Mouse (Mus musculus) cerebellum, adult 9-10 months (tissue): ENCODE measurements around the gene Fgd2.
"Not testable (repeated sequence)": the region's sequence is repeated elsewhere in the genome, so short reads cannot be mapped to it uniquely, and the experiment has no call there.

Experiments used
- DNase-seq: peaks from one replicate; pipeline ENCODE4 v3.0.0; 2022

Gene Fgd2

DNA sequence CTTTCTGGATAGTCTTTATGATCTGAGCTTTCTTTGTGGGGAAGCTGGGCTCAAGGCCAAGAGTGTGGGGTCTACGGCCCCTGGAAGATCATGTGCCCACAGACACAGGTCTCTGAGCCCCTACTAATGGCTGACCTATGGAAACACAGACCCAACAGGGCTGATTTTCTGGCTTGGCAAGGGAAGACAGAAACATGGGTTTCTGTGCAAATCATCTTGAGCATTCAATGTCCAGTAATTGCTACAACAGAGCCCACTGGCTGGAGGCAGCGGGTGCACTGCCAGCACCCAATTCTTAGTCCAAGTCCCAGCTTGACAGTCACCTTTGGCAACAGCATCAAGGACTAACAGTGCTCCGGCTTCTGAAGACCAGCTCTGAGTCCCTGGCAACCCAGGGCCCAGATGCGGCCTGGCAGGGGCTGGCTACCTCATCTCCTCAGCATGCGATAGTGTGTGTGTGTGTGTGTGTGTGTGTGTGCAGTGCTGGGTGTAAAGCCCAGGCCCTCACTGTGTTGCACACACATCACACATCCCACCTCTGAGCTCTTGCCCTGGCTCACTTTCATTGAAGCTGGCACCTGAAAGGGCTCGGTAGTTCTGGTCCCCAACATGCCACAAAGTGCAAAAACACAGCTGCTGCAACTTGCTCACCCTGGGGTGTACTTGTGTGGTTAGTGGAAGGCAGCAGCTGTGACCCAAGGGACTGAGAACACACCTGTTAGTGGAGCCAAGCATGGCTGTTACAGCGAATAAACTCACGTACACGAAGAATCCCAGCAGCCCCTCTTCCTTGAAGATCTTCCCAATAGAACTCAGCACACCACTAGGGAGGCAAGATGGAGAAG, 22.5 kb upstream of the Fgd2 start:
- DNase-seq = no peak

- peak; percentile 41 for DNase-seq
Observed at GRCm38 (mm10) chr17:29339170-29339768, 21.4 kb upstream of the Fgd2 start.

DNA sequence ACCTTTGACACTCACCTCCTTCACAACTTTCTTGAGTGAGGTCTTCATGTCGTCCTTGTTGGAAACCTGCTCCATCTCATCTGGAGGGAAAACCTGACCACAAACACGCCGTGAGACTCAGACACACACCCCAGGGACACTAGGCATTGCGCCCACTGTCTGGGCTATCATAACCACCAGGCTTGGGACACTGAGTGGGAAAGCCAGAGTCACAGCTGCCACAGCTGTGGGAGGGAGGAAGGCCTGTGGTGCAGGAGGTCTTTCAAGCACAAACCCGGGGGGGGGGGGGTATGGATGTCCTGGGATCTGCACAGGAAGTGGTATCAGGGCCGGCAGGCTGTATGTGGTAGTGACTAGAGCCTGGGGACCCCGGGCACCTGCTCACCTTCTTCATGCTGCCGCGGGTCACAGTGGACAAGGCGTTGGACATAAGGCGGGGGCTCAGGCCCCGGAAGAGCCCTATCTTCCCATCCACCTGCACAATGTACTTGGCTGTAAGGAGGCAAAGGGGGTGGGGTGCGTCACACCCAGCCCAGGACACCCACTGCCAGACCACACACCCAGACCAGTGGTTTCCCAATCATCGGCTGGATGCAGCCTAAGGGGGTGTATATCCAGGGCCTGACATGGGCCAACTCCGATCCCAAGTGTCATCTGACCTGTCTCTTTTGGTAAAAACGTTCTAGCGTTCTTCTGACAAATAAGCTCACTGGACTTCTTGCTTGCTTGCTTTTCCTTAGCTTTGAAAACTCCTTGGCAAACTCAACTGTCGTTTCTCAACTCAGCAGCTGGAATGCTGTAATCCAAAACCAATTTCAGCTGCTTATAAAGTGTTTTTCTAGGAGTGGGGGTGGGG, 20.1 kb upstream of the Fgd2 start:
- peak; percentile 30 for DNase-seq

DNA sequence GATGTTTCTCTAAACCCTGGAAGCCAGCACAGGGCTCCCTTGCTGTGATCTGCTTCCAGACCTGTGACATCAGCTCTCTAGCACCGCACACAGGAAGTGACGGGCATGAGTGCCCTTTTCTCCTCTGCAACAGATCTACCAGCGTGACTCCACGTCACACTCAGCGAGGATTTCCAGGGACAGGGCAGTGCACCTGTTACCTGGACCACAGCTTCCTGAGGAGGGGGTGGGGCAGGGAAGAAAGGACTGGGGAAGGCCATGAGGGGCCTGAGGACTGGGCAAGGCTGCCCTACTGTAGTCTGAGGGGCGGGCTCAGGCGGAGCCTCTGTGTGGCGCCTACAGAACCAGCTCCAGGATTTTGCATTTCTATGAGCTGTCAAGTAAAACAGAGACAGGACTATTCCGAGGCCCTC, 19.1 kb upstream of the Fgd2 start:
- peak; percentile 46 for DNase-seq

DNA sequence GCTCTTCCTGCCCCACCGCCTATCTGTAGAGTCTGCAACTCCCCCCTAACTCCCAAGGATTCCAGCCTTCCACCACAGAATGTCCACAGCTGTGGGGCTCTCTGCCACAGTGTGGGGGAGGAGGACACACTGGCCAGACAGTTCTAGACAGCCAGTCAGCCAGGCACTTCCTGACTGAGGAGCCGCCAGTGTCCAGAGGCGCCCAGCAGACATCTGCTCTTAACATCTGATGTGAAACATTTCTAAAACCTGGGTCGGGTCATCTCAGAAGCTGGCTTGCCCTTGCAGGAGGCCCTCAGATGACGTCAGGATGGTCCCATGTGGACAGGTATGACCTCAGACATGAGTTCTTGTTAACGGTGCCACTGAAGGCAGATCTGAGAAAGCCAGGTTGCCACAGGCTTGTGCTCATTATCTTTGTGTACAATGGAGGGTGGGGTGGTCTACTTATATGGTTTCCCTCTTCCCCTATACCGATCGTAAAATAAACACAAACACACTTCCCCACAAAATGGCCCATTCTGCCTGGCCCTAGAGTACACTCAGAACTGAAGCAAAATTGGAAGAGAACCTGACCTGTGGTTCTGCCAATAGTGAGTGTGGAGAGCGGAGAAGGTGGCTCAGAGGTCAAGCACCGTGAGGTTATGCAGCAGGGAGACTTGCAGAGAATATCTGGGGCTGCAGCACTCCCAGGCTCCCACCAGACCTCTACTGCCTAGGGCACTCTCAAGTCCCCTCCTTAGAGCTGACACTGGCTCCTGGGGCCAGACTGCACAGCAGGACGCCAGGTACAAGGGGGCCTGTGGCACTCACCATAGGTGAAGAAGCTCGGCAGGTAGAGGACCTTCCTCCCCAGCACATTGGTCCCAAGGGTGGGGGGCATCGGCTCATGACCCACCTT, 18.5 kb upstream of the Fgd2 start:
- no peak for DNase-seq

DNA sequence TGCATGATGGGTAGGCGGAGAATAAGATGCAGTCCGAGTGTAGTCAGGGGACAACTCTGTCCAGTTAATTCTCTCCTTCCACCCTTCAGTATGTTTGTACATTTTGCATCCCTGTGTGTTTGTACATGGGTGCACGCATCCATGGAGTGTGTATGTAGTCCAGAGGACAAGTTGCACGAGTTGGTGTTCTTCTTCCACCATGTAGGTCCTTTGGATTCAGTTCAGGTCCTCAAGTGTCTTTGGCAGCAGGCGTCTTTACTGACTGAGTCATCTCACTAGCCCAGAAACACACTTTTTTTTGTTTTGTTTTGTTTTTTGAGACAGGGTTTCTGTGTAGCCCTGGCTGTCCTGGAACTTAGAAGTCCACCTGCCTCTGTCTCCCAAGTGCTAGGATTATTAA, 17.5 kb upstream of the Fgd2 start:
- no peak for DNase-seq

DNA sequence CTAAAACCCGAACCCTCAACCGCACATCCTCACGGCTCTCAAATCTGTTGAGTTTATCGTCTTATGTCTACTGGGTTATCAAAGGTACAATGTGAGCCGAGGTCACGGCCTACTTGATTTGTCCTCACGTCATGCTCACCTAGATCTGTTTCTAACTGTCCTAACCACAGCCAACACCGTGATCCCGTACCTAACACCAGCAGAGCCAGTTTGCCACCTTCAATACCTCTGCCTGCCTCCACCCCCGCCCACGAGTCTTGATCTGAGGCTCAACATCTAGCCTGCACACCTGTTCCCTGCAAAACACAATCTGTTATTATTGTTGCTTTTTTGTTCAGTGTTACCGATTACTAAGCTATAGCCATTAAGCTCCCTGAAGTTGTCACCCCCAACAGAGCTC, 15.4 kb upstream of the Fgd2 start:
- DNase-seq = no peak

DNA sequence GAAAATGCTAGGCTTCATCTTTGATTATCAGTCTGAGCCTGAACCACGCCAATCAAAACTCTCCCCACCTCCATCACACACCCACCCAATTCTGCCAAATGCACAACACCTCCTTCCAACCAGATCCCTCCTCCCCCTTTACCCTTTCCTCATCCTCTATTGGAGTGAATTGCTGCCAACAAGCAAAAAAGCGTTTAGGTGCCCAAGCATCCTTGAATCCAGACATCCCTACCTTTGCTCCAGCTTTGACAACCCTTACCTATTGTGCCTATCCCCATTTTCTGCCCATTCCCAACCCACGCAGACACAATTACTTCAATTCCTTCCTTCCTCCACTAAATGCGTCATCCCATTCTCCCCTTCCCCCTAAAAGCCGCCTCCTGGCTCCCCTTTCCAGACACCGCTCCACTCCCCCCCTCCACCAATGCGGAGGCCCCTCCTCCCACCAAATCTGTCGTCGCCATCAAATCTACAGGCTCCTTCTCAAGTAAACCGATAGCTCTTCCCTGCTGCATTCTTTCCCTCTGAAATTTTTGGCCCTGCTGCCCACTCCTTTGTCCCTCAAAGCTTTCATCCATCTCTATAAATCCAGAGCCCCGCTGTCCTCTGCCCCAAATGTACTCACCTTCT, 14.1 kb upstream of the Fgd2 start:
- peak; percentile 65 for DNase-seq

GRCm38 (mm10) chr17:29347126-29347644, 13.5 kb upstream of the Fgd2 start:
- DNase-seq = peak; percentile 56

- DNase-seq = peak; percentile 96
Observed at GRCm38 (mm10) chr17:29347645-29348256, 13.0 kb upstream of the Fgd2 start, which contains the start of gene Mtch1. Mtch1 (minus strand) TSS chr17:29347934.

GRCm38 (mm10) chr17:29348996-29349395, 11.7 kb upstream of the Fgd2 start:
- peak; percentile 68 for DNase-seq

DNA sequence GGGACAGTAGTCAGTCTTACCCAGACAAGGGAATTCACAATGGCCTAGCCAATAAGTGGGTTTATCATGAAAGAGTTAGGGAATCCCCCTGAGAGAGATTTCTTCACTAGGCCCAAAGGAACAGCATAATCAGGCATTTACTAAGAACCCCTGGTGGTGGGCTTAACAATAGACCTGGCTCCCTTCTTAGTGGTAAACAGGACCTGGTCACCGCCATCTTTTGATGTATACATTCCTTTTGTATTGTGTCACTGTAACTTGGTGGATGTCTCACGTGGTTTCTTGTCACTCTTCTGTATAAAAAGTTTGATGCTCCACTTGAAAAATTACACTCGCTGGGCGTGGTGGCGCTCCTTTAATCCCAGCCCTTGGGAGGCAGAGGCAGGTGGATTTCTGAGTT, 9.7 kb upstream of the Fgd2 start:
- DNase-seq = not testable (repeated sequence)

GRCm38 (mm10) chr17:29355461-29355840, 5.3 kb upstream of the Fgd2 start:
- no peak for DNase-seq

- no peak for DNase-seq
Observed at GRCm38 (mm10) chr17:29355841-29356478, 4.8 kb upstream of the Fgd2 start.

DNA sequence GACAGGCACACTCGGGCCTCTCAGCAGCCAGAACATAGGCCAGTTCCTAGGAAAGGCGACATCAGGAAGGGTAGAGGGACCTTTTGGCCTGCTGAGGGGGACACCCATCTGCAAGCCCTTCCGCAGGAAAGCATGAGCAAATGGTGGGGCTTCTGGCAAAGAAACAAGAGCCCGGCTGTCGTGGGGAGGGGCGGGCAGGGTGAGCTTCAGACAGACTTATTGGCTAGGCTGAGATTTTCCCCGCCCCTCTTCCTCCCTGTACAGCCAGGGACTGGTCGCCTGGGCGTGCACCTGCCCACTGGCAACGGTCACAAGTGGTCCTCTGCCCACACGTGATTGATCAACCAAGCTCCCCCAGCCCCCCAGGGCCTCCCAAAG, 4.2 kb upstream of the Fgd2 start:
- DNase-seq = no peak

DNA sequence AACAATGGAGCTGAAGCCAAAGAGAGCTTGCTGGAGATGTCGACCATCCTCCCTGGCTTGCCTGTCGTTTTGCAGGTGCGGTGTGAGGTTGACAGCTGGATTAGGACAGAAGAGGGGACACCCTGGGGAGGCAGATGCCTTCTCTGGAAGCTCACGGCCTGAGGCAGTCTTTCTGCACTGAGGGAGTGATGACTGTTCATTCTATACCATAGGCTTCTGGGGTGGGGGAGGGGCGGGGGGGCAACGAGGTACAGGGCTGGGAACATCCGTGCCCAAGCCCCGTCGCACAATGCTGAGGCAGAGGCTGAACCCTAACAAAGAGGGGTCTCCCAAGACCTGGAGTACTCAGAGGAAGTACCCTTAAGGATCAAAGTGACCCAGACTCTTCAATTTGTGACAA, 3.8 kb upstream of the Fgd2 start:
- no peak for DNase-seq

GRCm38 (mm10) chr17:29358928-29359327, 1.8 kb upstream of the Fgd2 start:
- no peak for DNase-seq

DNA sequence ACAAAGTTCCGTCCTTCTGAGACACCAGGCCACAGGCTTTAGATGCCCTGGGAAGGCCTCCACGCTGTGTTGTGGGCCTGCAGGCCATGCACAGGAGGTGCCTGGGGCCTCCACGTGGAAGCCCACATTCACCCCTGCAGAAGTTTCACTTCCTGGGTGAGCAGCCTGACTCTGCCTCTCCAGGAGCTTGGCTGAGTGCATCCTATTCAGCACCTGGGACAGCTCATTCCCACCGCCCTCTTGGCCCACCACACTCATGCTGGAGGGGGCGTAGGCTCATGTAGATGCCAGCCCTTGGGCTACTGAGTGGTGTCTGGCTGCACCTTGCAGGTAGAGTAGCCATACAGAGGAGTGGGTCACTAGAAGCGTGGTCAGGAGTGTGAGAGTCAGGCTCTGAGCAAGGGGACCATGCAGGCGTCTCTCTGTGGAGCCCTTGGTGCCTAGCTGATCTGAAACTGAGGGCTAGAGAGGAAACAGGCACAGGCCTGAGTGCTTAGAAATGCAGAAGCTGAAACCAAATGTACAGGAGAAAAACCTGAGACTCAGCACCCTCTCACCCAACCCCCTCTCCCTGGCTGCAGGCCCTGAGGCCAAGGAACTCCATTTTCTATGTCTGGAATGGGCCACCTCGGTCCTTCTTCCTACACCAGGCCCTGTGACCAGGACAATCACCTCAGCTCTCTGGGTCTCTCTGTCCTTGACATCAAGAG, 1.4 kb downstream of the Fgd2 start:
- DNase-seq = no peak

- DNase-seq = no peak
Observed at GRCm38 (mm10) chr17:29363109-29363508, 2.4 kb downstream of the Fgd2 start.

DNA sequence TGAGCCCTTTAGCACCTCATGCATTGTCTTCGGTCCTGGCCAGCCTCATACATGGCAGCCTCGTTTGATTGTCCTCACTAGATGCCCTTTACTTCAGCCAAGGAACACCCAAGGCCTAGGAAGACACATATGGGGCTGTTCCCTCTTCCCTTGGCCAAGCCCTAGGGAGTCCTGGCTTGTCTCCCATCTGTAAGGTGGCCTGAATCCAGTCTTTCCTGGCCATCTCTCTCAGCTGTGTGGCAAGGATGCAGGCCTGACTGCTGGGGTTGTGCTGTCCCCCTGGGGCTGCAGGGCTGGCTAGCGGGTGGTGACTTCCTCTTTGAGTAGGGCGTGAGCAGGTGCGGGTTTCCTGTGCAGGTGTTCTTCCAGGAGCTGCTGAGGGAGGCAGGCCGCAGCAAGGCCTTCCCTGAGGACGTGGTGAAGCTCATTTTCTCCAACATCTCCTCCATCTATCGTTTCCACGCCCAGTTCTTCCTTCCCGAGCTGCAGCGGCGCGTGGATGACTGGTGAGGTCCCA, 4.4 kb downstream of the Fgd2 start:
- peak; percentile 69 for DNase-seq
